Mouse (Mus musculus): Measurements from ENCODE around the gene Abcg4.

- TF ChIP-seq CTCF (IDR thresholded peaks at IDR 0.05; ENCODE audit: extremely low read depth, insufficient read length, insufficient replicate concordance, low read depth, low read length) (no peak), POLR2A (IDR thresholded peaks at IDR 0.05; ENCODE audit: low read depth, low read length) (no peak)
Observed at GRCm38 (mm10) chr9:44253441-44253840, 35.0 kb downstream of the Abcg4 start.

Data from small intestine, adult 2 months (tissue).